Mouse (Mus musculus) G1E (cell line): Measurements from ENCODE around the gene Cyp2d10.

ENCODE experiments used
- CTCF ChIP-seq: IDR thresholded peaks from 2 replicates; pipeline ENCODE4 v1.5.1; 2012; ENCODE audit warnings: low read depth, low read length, inconsistent platforms, mixed read lengths
- GATA1 ChIP-seq: IDR thresholded peaks from 2 replicates; pipeline ENCODE4 v1.6.1; 2012; ENCODE audit warnings: borderline replicate concordance, low read length, inconsistent platforms, mixed read lengths
- GATA2 ChIP-seq: IDR thresholded peaks from 2 replicates; pipeline ENCODE4 v1.6.1; 2012; ENCODE audit warnings: low read depth, low read length, inconsistent platforms, borderline replicate concordance
- POLR2AphosphoS5 ChIP-seq: IDR thresholded peaks from 2 replicates; pipeline ENCODE4 v1.6.1; 2012; ENCODE audit warnings: low read depth, low read length, inconsistent platforms; ENCODE audit not compliant: insufficient replicate concordance

GRCm38 (mm10) chr15:82376393-82377138, 30.4 kb downstream of the Cyp2d10 start:
- TF ChIP-seq CTCF (no peak), POLR2AphosphoS5 (no peak), GATA1 (no peak), GATA2 (no peak)
